ENCODE assay signal across 9 mouse cellular contexts in genomic region chr6:99263886-99264185, GRCm38 (mm10).
DNase-seq lines count a peak whose midpoint lies in the region; ATAC-seq and TF ChIP-seq lines count a peak whose summit lies in the region.
"Had no signal": no experiment of that assay in that cellular context is flagged by ENCODE, and none has a peak within 500 bp of the region (broad histone marks: within the 10 kb centered on the region; RNA-seq: fewer than 3 reads in every experiment).

No protein-coding gene starts in this region.

- no peak for DNase-seq in forebrain, postnatal 0 days
- no peak for DNase-seq in neural tube, embryonic 10.5 days (ENCODE audit: extremely low spot score, low spot score)
- DNase-seq in liver, embryonic 14.5 days (ENCODE audit: low read depth in 3 of 3, low spot score in 3 of 3): no peak
- no peak for DNase-seq in layer of hippocampus, adult 2 months (ENCODE audit: low spot score in 2 of 2)
- DNase-seq in thymus, postnatal 14 days: no peak
- DNase-seq: cerebellum, postnatal 25 days had no signal

- H3K9me3 ChIP-seq in forebrain, postnatal 0 days (ENCODE audit: low read length): no peaks in the 10 kb centered on the region
- no peaks in the 10 kb centered on the region for H3K9me3 ChIP-seq in forebrain, embryonic 13.5 days (replicated peaks)
- H3K9me3 ChIP-seq in neural tube, embryonic 12.5 days: no peaks in the 10 kb centered on the region
- no peaks in the 10 kb centered on the region for H3K9me3 ChIP-seq in liver, embryonic 14.5 days (ENCODE audit: control insufficient read depth, low read length)
- no peaks in the 10 kb centered on the region for H3K9me3 ChIP-seq in stomach, embryonic 15.5 days

- peaks cover 14% of the 10 kb centered on the region; the same call in 1 of the 2 replicates for H3K4me1 ChIP-seq in forebrain, postnatal 0 days (ENCODE audit: insufficient read depth)
- peaks cover 71% of the 10 kb centered on the region for H3K4me1 ChIP-seq in forebrain, embryonic 13.5 days
- H3K4me1 ChIP-seq in neural tube, embryonic 12.5 days: peaks cover 41% of the 10 kb centered on the region
- H3K4me1 ChIP-seq in liver, embryonic 14.5 days (replicated peaks; ENCODE audit: control insufficient read depth in 2 of 2, insufficient read depth in 2 of 2, low read length in 1 of 2): peaks cover 0 to 24% of the 10 kb centered on the region in 2 experiments; a peak in 2 of 4 replicates
- peaks cover 39% of the 10 kb centered on the region for H3K4me1 ChIP-seq in stomach, embryonic 15.5 days

- TF ChIP-seq CTCF in forebrain, postnatal 0 days (IDR thresholded peaks at IDR 0.05; ENCODE audit: low read depth): no peak
- TF ChIP-seq CTCF in liver, embryonic 14.5 days (IDR thresholded peaks at IDR 0.05; ENCODE audit: low read depth): no peak
- no peak for TF ChIP-seq CTCF in layer of hippocampus, adult 2 months (conservative IDR thresholded peaks at IDR 0.05)

- no peaks in the 10 kb centered on the region for H3K27me3 ChIP-seq in forebrain, postnatal 0 days (ENCODE audit: insufficient read depth, low read length)
- H3K27me3 ChIP-seq in forebrain, embryonic 13.5 days: no peaks in the 10 kb centered on the region
- peaks cover 5% of the 10 kb centered on the region; the same call in 1 of the 2 replicates for H3K27me3 ChIP-seq in neural tube, embryonic 12.5 days (replicated peaks)
- no peaks in the 10 kb centered on the region for H3K27me3 ChIP-seq in liver, embryonic 14.5 days (ENCODE audit: control insufficient read depth, insufficient read depth, low read length)
- H3K27me3 ChIP-seq in stomach, embryonic 15.5 days (replicated peaks): no peaks in the 10 kb centered on the region

- H3K4me2 ChIP-seq in forebrain, postnatal 0 days (ENCODE audit: low read depth): 0 out of 2 replicates have a peak overlapping the region, but pooled peaks have one; percentile 8
- H3K4me2 ChIP-seq in forebrain, embryonic 13.5 days: no peak overlapping the region
- H3K4me2 ChIP-seq in neural tube, embryonic 12.5 days (replicated peaks): peak overlapping the region; percentile 9; the same call in 1 of the 2 replicates
- H3K4me2 ChIP-seq in liver, embryonic 14.5 days (ENCODE audit: low read depth): peak overlapping the region; percentile 18; the same call in 1 of the 2 replicates
- H3K4me2 ChIP-seq in stomach, embryonic 15.5 days: peak overlapping the region; percentile 29; the same call in 1 of the 2 replicates

- H3K27ac ChIP-seq in forebrain, postnatal 0 days (ENCODE audit: low read depth, low read length): peak overlapping the region; percentile 4; the same call in 1 of the 2 replicates
- H3K27ac ChIP-seq in forebrain, embryonic 13.5 days: no peak overlapping the region
- no peak overlapping the region for H3K27ac ChIP-seq in neural tube, embryonic 12.5 days
- H3K27ac ChIP-seq in liver, embryonic 14.5 days: no peak overlapping the region
- peak overlapping the region; percentile 32 for H3K27ac ChIP-seq in stomach, embryonic 15.5 days
- H3K27ac ChIP-seq in layer of hippocampus, adult 2 months: no peak overlapping the region

- H3K9ac ChIP-seq in forebrain, postnatal 0 days: no peak overlapping the region
- no peak overlapping the region for H3K9ac ChIP-seq in forebrain, embryonic 13.5 days
- H3K9ac ChIP-seq in neural tube, embryonic 12.5 days: no peak overlapping the region
- no peak overlapping the region for H3K9ac ChIP-seq in liver, embryonic 14.5 days (replicated peaks)
- H3K9ac ChIP-seq in stomach, embryonic 15.5 days: no peak overlapping the region

- WGBS in forebrain, postnatal 0 days: 42% methylated on average over 2 of the region's 2 CpGs
- WGBS in forebrain, embryonic 13.5 days: 56% methylated on average over 2 of the region's 2 CpGs
- WGBS in neural tube, embryonic 12.5 days: 29% methylated on average over 2 of the region's 2 CpGs
- 17% methylated on average over 2 of the region's 2 CpGs for WGBS in liver, embryonic 14.5 days (ENCODE audit: insufficient replicate concordance)
- 32% methylated on average over 2 of the region's 2 CpGs for WGBS in stomach, embryonic 15.5 days

- H3K36me3 ChIP-seq in forebrain, postnatal 0 days (ENCODE audit: insufficient read depth): no peaks in the 10 kb centered on the region
- no peaks in the 10 kb centered on the region for H3K36me3 ChIP-seq in forebrain, embryonic 13.5 days (ENCODE audit: poor library complexity, severe bottlenecking)
- no peaks in the 10 kb centered on the region for H3K36me3 ChIP-seq in neural tube, embryonic 12.5 days
- H3K36me3 ChIP-seq in liver, embryonic 14.5 days (replicated peaks; ENCODE audit: control insufficient read depth, insufficient read depth, low read depth): no peaks in the 10 kb centered on the region
- H3K36me3 ChIP-seq in stomach, embryonic 15.5 days: no peaks in the 10 kb centered on the region

- H3K4me3 ChIP-seq in forebrain, postnatal 0 days (ENCODE audit: low read depth, low read length): no peak overlapping the region
- no peak overlapping the region for H3K4me3 ChIP-seq in forebrain, embryonic 13.5 days
- no peak overlapping the region for H3K4me3 ChIP-seq in neural tube, embryonic 12.5 days
- H3K4me3 ChIP-seq in liver, embryonic 14.5 days (ENCODE audit: insufficient read depth in 1 of 2, low read depth in 2 of 2, low read length in 2 of 2): no peak overlapping the region
- no peak overlapping the region for H3K4me3 ChIP-seq in stomach, embryonic 15.5 days (replicated peaks)
- H3K4me3 ChIP-seq in layer of hippocampus, adult 2 months: no peak overlapping the region

- TF ChIP-seq EP300 in liver, embryonic 14.5 days (IDR thresholded peaks at IDR 0.05; ENCODE audit: low read depth): no peak

- ATAC-seq in forebrain, postnatal 0 days: no peak
- no peak for ATAC-seq in forebrain, embryonic 13.5 days
- ATAC-seq in neural tube, embryonic 12.5 days (ENCODE audit: low FRiP score, low read depth): no peak
- ATAC-seq in liver, embryonic 14.5 days (ENCODE audit: insufficient read depth): no peak
- ATAC-seq in stomach, embryonic 15.5 days (ENCODE audit: insufficient read depth, low FRiP score, low read depth): no peak

Comparison
In these comparisons a context has a peak if more than half of its experiments do, and no peak if none do; other contexts are left out.
1. H3K27ac ChIP-seq: peak in forebrain, postnatal 0 days (single experiment) and stomach, embryonic 15.5 days (single experiment); none in forebrain, embryonic 13.5 days (single experiment), neural tube, embryonic 12.5 days (single experiment), liver, embryonic 14.5 days (single experiment) and layer of hippocampus, adult 2 months (single experiment).